Mouse (Mus musculus): ENCODE data around the gene Trp63.

Gene Trp63

GRCm38 (mm10) chr16:25865096-25865869 is 181.7 kb downstream of the Trp63 start:
- no peak for DNase-seq (ENCODE audit: extremely low read depth, low read depth)

GRCm38 (mm10) chr16:25871503-25871902 is 187.9 kb downstream of the Trp63 start:
- no peak for DNase-seq (ENCODE audit: extremely low read depth, low read depth)

GRCm38 (mm10) chr16:25875681-25876080 is 192.1 kb downstream of the Trp63 start:
- no peak for DNase-seq (ENCODE audit: extremely low read depth, low read depth)

- DNase-seq (ENCODE audit: extremely low read depth, low read depth), result no peak
Measured at GRCm38 (mm10) chr16:25877416-25877965, 193.9 kb downstream of the Trp63 start.

GRCm38 (mm10) chr16:25878116-25878515 is 194.6 kb downstream of the Trp63 start:
- no peak for DNase-seq (ENCODE audit: extremely low read depth, low read depth)

- DNase-seq (ENCODE audit: extremely low read depth, low read depth), result no peak
Measured at GRCm38 (mm10) chr16:25899071-25899470, 215.5 kb downstream of the Trp63 start.

- no peak for DNase-seq (ENCODE audit: extremely low read depth, low read depth)
Measured at GRCm38 (mm10) chr16:25899657-25900056, 216.1 kb downstream of the Trp63 start.

DNA sequence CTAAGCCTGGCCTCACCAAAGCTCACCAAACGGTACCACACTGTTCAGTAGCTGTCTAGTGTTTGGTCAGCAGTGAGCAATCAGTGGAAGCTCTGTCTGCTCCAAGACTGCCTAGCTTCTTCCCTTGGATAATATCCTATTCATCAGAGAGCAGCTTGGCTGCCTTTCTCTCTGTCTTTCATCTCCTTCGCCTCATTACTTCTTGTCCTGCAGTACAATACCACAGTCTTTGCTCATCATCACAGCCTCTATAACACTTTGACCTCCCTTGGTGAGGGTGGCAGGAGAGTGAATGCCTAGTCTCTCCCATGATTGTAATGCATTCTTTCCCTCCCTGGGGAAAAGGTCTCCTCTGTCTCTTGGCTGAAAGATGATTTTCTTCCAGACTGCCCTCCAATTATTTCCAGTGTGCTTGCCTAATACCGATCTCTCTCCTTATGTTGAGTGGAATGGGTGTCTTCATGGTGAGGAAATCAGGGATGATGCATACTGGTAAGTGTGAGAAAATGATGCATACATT is 216.9 kb downstream of the Trp63 start:
- no peak for DNase-seq (ENCODE audit: extremely low read depth, low read depth)

DNA sequence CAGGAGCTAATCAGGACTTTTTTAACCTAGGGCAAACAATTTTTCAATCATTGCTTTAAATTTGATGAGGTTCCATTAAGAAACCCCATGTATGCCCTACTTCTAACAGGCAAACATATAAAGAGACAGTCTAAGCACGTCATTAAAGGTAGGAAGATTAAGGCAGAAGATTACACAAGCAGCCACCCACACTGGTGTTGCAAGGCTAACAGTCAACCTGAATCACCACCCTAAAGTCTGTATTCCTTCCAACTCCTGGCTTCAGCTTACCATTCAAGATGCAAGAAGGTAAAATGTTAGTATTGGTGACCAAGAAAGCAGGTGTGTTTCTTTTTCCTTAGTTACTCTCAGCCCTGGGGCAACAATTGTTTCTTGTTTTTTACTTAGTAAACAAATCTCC is 228.6 kb downstream of the Trp63 start:
- no peak for DNase-seq (ENCODE audit: extremely low read depth, low read depth)

- no peak for DNase-seq (ENCODE audit: extremely low read depth, low read depth)
Measured at GRCm38 (mm10) chr16:25934181-25934580, 250.6 kb downstream of the Trp63 start.

Measured in MEL-GATA-1-ER (cell line).